Mouse (Mus musculus): ENCODE data around the gene Nphp1.

The Nphp1 gene

DNA sequence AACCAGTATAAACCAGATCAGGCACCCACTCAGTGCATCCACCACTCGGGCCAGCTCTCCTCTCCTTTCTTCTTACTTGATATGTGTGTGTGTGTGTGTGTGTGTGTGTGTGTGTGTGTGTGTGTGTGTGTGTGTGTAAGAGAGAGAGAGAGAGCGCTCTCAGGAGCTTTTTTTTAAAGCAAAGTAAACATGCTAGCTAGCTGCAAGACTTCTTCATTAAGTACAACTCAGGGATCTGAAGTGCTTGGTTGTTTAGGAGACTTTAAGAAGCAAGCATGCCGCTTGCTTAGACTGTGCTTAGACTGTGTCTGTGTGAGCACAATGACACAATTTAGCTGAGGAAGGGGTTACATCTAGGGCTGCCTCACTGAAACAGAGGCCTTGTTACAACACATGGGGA is 46.1 kb downstream of the Nphp1 start:
- no peak for DNase-seq

GRCm38 (mm10) chr2:127740756-127741519 is 47.8 kb downstream of the Nphp1 start:
- no peak for DNase-seq

DNA sequence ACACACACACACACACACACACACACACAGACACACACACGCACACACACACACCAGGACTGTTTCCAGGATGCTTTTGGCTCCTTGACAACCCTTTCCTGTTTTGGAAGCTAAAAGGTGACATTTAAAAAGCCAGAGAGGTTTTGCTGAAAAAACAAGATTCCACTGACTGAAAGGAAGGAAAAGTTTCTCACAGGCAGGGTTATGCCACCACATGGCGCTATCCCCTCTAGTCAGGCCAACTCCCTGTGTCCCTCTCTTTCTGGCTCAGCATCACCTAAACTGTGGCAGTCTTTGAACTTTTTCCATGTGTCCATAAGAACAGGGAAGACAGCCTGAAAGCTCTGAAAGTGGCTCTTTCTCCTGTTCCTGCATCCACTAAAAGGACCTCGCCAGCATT is 50.8 kb downstream of the Nphp1 start:
- no peak for DNase-seq

DNA sequence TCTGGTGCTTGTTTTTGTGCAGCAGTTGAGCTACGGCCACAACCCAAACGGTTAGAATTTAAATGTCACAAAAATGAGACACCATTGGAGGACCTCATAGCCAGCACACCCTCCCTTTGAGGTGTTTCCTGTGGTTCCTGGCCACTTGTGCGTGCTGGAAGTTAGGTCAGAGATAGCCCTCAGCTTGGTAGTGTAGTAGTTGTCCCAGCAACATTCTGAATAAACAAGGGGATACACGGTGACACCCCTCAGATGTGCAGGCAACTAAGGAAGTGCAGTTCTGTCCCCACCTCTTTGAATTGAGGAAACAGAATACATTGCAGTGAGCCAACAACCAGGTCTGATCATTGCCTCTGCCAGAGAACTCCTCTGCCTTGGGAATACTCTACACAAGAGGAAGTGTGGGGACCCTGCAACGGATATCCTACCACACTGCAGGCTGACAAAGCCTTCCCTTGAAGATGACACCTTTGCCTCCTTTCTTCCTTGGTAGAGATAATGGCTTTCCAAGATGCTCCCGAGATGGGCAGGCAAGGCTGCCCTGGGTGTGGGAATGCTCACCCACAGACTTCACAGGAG is 52.0 kb downstream of the Nphp1 start:
- DNase-seq, result no peak

DNA sequence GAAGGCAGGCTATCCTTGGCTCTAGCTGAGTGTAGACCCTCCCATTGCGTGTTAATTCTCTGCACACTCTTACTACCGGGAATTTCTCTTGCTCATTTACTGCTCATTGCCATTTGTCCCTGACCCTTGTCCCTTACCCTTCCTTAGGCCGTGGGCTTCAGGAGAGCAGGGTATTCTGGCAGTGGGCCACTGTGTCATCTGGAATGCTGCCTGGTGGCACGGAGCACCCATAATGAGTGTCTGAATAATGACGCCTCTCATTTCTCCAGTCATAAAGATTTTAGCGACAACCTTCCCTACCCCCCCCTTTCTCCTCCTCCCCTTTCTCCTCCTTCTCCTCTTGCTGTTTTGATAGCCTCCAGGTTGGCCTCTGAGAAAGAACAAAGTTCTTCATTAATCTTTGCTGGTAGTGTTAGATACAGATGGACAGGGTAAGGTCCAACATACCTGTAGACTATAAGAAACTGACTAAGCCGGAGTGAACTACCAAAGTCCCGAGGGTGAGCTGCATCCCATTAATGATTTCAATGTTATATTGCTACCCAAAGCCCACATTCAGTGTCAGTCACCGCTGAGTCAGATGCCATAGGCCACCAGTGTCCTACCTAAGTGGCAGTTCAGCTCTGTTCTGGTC is 53.1 kb downstream of the Nphp1 start:
- DNase-seq, result no peak

DNA sequence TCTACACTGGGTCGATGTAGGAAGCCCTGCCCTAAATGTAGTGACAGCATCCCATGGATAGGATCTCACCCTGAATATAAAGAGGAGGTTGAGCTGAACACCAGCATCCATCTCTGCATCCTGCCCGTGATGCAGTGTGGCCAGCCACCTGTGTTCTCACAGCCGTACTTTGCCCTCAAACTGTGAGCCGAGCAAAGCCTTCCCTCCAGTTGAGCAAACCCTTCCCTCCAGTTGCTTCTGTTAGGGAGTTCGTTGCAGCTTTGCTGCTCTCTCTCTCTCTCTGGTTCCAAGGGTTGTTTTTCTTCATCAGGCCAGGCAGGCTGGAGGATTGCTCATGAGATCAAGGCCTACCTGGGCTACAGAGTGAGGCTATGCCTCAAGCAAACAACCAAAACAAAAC is 53.8 kb downstream of the Nphp1 start:
- no peak for DNase-seq

- DNase-seq, result no peak
These were observed 58.2 kb downstream of the Nphp1 start for GRCm38 (mm10) chr2:127730301-127730997.

DNA sequence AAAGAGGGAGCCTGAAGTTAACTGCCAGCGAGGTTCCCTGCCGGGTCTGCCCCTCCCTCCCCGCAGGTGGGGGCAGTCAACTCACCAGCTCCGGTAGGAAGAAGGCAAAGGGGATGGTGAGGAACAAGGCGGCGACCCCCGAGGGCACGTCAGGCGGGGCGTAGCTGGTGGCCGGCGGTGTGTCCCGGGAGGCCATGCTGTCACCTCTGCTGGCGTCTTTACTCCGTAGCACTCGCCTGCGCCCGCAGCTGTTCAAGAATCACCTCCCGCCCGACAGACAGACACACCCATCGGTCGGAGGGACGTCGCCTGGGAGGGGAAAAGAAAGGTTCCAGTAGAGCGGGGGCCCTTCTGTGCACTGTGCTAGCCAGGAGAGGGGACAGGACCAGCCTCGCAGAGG is 59.0 kb downstream of the Nphp1 start, which contains the start of gene Mall:
TSS of gene Mall (minus strand) at position 262 of the 400 bp plus-strand sequence.
- no peak for DNase-seq

GRCm38 (mm10) chr2:127728661-127729450 is 59.8 kb downstream of the Nphp1 start:
- DNase-seq, result no peak

DNA sequence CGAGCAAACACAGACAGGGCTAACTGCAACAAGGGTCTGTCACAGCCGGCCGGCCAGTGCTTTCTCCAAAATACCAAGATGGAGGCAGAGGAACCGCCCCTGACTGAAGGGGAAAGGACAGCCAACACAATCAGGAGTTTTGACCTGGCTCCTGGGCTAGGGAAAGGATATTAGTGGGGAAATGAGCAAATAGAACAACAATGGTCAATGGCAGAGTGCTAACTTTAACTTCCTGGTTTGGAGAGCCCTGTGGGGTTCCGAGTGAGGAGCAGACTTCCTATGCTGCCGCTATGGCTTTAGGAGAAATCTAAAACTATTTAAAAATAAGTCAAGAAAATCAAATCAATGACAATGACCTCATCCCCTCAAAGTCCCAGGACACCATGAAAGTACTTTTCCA is 60.6 kb downstream of the Nphp1 start:
- DNase-seq, result no peak

DNA sequence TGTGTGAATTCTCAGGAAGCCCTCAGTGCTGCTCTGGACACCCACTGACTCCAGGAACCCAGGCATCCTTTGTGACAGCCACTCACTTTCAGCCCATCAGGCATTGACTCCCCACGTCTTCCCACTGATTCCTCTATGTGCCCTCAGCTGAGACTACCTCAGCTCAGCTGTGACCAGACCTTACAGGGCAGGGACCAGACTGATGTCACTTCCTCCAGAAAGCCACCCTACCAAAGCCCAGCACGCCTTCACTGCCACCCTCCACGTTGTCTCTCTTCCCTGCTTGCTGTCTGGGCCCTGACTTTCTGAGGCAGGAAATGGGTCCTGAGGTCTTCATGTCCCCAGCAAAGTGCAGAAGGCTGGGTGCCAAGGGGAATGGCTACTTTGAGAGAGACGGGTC is 65.5 kb downstream of the Nphp1 start:
- no peak for DNase-seq

GRCm38 (mm10) chr2:127722176-127722892 is 66.4 kb downstream of the Nphp1 start:
- peak; percentile 73 for DNase-seq

DNA sequence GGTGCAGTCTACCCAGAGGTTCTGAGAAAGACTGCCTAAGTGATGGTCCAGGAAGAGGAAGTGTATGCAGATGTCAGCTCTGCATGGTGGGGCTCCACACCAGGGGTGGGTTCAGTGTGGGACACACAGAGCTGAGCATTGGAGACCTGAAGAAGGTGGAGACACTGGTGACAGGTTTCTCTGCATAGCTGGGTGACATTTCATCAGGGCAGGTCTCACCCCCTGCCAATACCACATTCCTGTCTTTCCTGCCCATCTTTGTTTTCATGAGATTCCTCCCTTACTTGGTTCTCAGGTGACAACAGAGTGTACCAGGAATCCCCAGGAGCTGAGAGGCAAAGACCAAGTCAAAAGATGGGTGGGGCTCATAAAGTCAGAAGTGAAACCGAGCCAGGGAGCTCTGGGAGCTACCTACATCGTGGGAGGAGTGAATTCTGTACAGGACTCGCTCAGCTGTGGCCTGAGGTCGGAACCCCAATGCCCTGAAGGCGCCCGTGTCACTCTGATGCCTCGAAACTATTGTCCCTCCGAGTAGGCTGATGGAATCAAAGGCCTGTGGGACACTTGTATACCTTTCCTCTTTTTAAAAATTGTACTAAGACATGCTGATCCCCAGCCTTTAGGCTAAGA is 69.7 kb downstream of the Nphp1 start:
- no peak for DNase-seq

DNA sequence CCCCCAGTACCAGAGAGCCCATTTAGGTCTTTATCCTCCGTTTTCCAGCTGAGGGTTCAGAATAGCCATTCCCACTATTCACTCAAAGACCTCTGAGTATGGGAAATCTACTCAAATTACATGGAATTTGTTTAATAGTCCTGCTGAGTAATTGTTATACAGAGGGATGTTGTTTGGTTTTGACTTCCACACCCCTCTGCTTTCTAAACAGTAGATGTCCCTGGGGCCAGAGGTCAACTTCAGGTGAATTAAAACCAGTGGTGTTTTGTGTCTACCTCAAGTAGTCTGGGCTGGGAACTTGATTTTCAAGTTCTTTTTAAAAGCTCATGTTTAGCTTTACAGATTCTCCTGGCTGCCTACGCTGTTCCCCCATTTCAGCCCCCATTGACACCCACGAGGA is 74.0 kb downstream of the Nphp1 start:
- no peak for DNase-seq

DNA sequence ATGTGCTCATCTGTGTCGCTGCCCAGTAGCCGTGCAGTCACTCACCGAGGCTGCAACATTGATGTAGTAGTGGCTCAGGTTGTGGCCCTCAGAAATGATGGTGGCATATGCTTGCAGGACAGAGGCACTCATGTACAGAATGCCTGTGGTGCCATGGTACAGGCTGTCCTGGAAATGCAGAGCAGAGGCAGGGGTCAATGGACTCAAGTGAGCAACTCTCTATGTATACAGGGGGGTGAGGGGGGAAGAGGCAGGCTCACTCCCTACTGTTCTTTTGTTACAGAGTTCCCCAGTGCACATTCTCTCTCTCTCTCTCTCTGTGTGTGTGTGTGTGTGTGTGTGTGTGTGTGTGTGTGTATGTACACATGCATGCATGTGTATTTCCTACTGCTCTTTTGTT is 79.9 kb downstream of the Nphp1 start:
- DNase-seq, result no peak

DNA sequence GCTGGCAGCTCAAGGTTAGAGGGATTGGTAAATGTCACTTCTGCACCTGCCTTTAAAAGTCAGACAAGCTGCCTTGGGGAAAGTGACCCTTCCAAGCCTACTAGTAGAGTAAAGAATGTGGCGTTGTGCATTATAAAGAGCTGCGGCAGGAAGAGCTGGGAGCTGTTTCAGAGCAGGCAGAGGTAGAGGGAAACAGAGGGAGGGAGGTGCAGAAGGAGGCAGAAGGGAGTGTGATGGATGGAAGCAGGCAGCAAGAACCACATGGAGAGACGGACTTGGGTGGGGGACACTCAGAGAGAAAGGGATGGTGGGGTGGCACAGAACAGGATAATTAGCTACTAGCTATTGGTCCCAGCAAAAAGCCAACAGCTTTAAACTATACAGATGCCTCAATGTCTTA is 80.6 kb downstream of the Nphp1 start:
- no peak for DNase-seq

- DNase-seq, result no peak
These were observed 83.4 kb downstream of the Nphp1 start for GRCm38 (mm10) chr2:127705267-127705666.

Measured in kidney, adult 8-10 months (tissue).